In the genomic region with DNA sequence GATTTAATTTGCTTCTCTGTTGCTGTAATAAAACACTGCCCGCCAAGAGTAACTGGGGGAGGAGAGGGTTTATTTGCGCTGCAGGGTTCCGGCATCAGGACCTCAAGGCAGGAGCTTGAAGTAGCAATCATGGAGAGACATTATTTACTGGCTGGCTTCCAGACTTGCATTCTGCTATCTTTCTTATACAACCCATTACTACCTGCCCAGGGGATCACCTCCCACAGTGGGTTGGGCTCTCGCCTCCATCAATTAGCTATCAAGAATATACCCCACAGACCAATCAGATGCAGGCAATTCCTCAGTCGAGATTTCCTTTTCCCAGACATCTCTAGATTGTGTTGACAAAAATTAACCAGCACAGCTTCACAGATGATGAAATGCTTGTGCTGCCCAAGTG, we compare ENCODE assay signal across 15 mouse cellular contexts. TPM values are rescaled to one million over a fixed set of nuclear protein-coding genes. Genes with fewer than 3 reads are reported as not detected.
DNase-seq lines count a peak whose midpoint lies in the region; ATAC-seq and TF ChIP-seq lines count a peak whose summit lies in the region.
"Had no signal": no experiment of that assay in that cellular context is flagged by ENCODE, and none has a peak within 500 bp of the region (broad histone marks: within the 10 kb centered on the region; RNA-seq: fewer than 3 reads in every experiment).

No protein-coding gene starts in this region.

- peak overlapping the region; percentile 98 for H3K27ac ChIP-seq in neural tube, embryonic 13.5 days (replicated peaks)
- peak overlapping the region; percentile 87 for H3K27ac ChIP-seq in limb, embryonic 10.5 days
- H3K27ac ChIP-seq in olfactory bulb, adult 2 months (ENCODE audit: insufficient read depth, low read depth, low read length) = peak overlapping the region; percentile 88; the same call in 1 of the 2 replicates
- no peak overlapping the region for H3K27ac ChIP-seq in heart, embryonic 12.5 days (ENCODE audit: poor library complexity, severe bottlenecking)
- H3K27ac ChIP-seq: liver, embryonic 14.5 days had no signal

- H3K9ac ChIP-seq in neural tube, embryonic 13.5 days = peak overlapping the region; percentile 95; the same call in 1 of the 2 replicates
- H3K9ac ChIP-seq in heart, embryonic 12.5 days = no peak overlapping the region

- peak; percentile 9 for ATAC-seq in neural tube, embryonic 13.5 days (ENCODE audit: low read depth)
- ATAC-seq in heart, embryonic 12.5 days (ENCODE audit: insufficient number of reproducible peaks, low FRiP score) = no peak

- H3K9me3 ChIP-seq in neural tube, embryonic 13.5 days = no peaks in the 10 kb centered on the region
- peaks cover 5% of the 10 kb centered on the region; the same call in 1 of the 2 replicates for H3K9me3 ChIP-seq in limb, embryonic 10.5 days (replicated peaks)
- no peaks in the 10 kb centered on the region for H3K9me3 ChIP-seq in heart, embryonic 12.5 days (replicated peaks)

- H3K4me3 ChIP-seq in neural tube, embryonic 13.5 days = no peak overlapping the region
- no peak overlapping the region for H3K4me3 ChIP-seq in limb, embryonic 10.5 days
- H3K4me3 ChIP-seq in olfactory bulb, adult 2 months (ENCODE audit: insufficient read depth, low read depth, low read length) = no peak overlapping the region
- H3K4me3 ChIP-seq in heart, embryonic 12.5 days = no peak overlapping the region

- peak overlapping the region; percentile 62; the same call in 1 of the 2 replicates for H3K4me2 ChIP-seq in neural tube, embryonic 13.5 days
- no peak overlapping the region for H3K4me2 ChIP-seq in heart, embryonic 12.5 days

- TF ChIP-seq CTCF in olfactory bulb, adult 2 months (IDR thresholded peaks at IDR 0.05; ENCODE audit: insufficient read depth, low read depth, low read length) = no peak

- 70% methylated on average over 5 of the region's 5 CpGs for whole genome bisulfite sequencing in neural tube, embryonic 13.5 days
- 93% methylated on average over 5 of the region's 5 CpGs for whole genome bisulfite sequencing in limb, embryonic 10.5 days
- WGBS in olfactory bulb, adult 2 months = 77% methylated on average over 5 of the region's 5 CpGs
- 88% methylated on average over 5 of the region's 5 CpGs for WGBS in heart, embryonic 12.5 days

- TF ChIP-seq POLR2A in olfactory bulb, adult 2 months (IDR thresholded peaks at IDR 0.05; ENCODE audit: insufficient read depth, low read depth, low read length) = no peak

- no peaks in the 10 kb centered on the region for H3K27me3 ChIP-seq in neural tube, embryonic 13.5 days
- H3K27me3 ChIP-seq in limb, embryonic 10.5 days (ENCODE audit: low read depth, poor library complexity, severe bottlenecking) = no peaks in the 10 kb centered on the region
- no peaks in the 10 kb centered on the region for H3K27me3 ChIP-seq in heart, embryonic 12.5 days (replicated peaks)

- H3K36me3 ChIP-seq in neural tube, embryonic 13.5 days = peaks cover 18% of the 10 kb centered on the region
- H3K36me3 ChIP-seq in limb, embryonic 10.5 days = peaks cover 23% of the 10 kb centered on the region
- peaks cover 10% of the 10 kb centered on the region for H3K36me3 ChIP-seq in heart, embryonic 12.5 days

- DNase-seq in cerebellum, adult 11-12 months = peak; percentile 58
- DNase-seq in cerebellum, postnatal 4 days (ENCODE audit: low spot score in 2 of 2) = no peak
- no peak for DNase-seq in neural tube, embryonic 10.5 days (ENCODE audit: extremely low spot score, low spot score)
- no peak for DNase-seq in limb, embryonic 10.5 days (ENCODE audit: low spot score)
- DNase-seq in right cerebral cortex, adult 2 months (ENCODE audit: low spot score in 2 of 2) = no peak
- DNase-seq: adrenal gland, postnatal 14 days; cerebellum, adult 18-20 months; gastrocnemius, postnatal 36 days; heart, postnatal 10 days; kidney, adult 11 months; lung, postnatal 14 days had no signal

- peaks cover 33% of the 10 kb centered on the region for H3K4me1 ChIP-seq in neural tube, embryonic 13.5 days (replicated peaks)
- H3K4me1 ChIP-seq in limb, embryonic 10.5 days = peaks cover 23% of the 10 kb centered on the region
- H3K4me1 ChIP-seq in olfactory bulb, adult 2 months (ENCODE audit: control insufficient read depth, insufficient read depth, low read length) = peaks cover 25% of the 10 kb centered on the region
- peaks cover 14% of the 10 kb centered on the region for H3K4me1 ChIP-seq in heart, embryonic 12.5 days (replicated peaks)

RNA-seq across cellular contexts. Expression of a gene that starts 0.9 kb away (rescaled TPM):
- polyA plus RNA-seq in neural tube, embryonic 13.5 days (2015; fragmentation: Nextera tagmentation; extraction: Ambion mirVana) = 76.3 and 77.3 TPM in 2 replicates
- 13.2 and 16.4 TPM in 2 replicates for polyA plus RNA-seq in limb, embryonic 10.5 days (2016; fragmentation: Nextera tagmentation; extraction: Ambion mirVana)
- polyA plus RNA-seq in olfactory bulb, adult 2 months (2012; ENCODE audit: insufficient read depth, insufficient read length, low replicate concordance, missing spikeins) = 67.4 TPM in 1 of 2 replicates, not detected in the other
- polyA plus RNA-seq in heart, embryonic 12.5 days (2016; fragmentation: Nextera tagmentation; extraction: Ambion mirVana) = 8.6 and 10.7 TPM in 2 replicates

RNA-seq across cellular contexts. Expression of a gene that starts 54.3 kb away (rescaled TPM):
- polyA plus RNA-seq in neural tube, embryonic 13.5 days (2015; fragmentation: Nextera tagmentation; extraction: Ambion mirVana) = 165 and 169 TPM in 2 replicates
- polyA plus RNA-seq in limb, embryonic 10.5 days (2016; fragmentation: Nextera tagmentation; extraction: Ambion mirVana) = 67.2 and 74.8 TPM in 2 replicates
- not detected in 2 replicates for polyA plus RNA-seq in olfactory bulb, adult 2 months (2012; ENCODE audit: insufficient read depth, insufficient read length, low replicate concordance, missing spikeins)
- polyA plus RNA-seq in heart, embryonic 12.5 days (2016; fragmentation: Nextera tagmentation; extraction: Ambion mirVana) = 94.8 and 96.3 TPM in 2 replicates
